Mouse (Mus musculus): ENCODE data around the gene Twnk. TPM values are rescaled to one million over a fixed set of nuclear protein-coding genes. Genes with fewer than 3 reads are reported as not detected.

The Twnk gene
- 8.7 TPM for polyA plus RNA-seq (2015; fragmentation: Illumina TruSeq; extraction: RNeasy Lipid Tissue Mini Kit (QIAGEN cat#74804); ENCODE audit: low read depth, low replicate concordance)

DNA sequence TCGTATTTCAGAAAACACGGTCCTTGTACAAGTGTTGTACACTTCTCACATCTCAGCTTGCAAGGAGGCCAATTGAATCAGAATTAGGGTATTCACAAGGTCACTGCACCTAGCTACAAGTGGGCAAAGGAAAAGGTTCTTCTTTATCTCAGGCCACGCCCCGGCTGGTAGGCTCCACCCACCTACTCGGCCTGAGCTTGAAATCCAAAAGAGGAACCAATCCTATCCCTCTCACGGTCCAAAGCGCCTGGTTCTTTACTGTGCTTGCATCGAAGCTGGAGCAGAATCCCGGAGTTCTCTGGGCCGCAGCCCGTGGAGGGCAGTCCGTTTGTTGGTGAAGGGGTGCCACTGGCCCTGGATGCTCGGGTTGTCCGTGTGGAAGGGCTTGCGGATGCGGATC lies at the start of gene Twnk:
Gene Twnk (plus strand): TSS at position 220 of the 400 bp plus-strand sequence.

GRCm38 (mm10) chr19:44988831-44989566 lies 16.5 kb upstream of the Twnk start, which contains the start of gene Sema4g:
Gene Sema4g (plus strand): TSS chr19:44989101.

GRCm38 (mm10) chr19:45005957-45006712 lies 672 bp downstream of the Twnk start, which contains the start of gene Mrpl43:
Gene Mrpl43 (minus strand): TSS chr19:45006442.

GRCm38 (mm10) chr19:45014335-45014971 lies 9.0 kb downstream of the Twnk start, which contains the start of gene Lzts2:
Gene Lzts2 (plus strand): TSS chr19:45014414.

GRCm38 (mm10) chr19:45045651-45046050 lies 40.2 kb downstream of the Twnk start, which contains the start of gene Pdzd7:
Gene Pdzd7 (minus strand): TSS chr19:45045717.

GRCm38 (mm10) chr19:45047417-45047934 lies 42.0 kb downstream of the Twnk start, which contains the start of gene Sfxn3:
Gene Sfxn3 (plus strand): TSS chr19:45047503.

Other genes with a start within 250 kb of the Twnk start
- gene Pax2, start 249.6 kb upstream of the Twnk start, polyA plus RNA-seq (2015; fragmentation: Illumina TruSeq; extraction: RNeasy Lipid Tissue Mini Kit (QIAGEN cat#74804); ENCODE audit: low read depth, low replicate concordance) = 0.15 TPM
- gene Slf2, start 74.5 kb upstream of the Twnk start, polyA plus RNA-seq (2015; fragmentation: Illumina TruSeq; extraction: RNeasy Lipid Tissue Mini Kit (QIAGEN cat#74804); ENCODE audit: low read depth, low replicate concordance) = 34.5 TPM
- 17.9 TPM for gene Sema4g, start 16.6 kb upstream of the Twnk start, polyA plus RNA-seq (2015; fragmentation: Illumina TruSeq; extraction: RNeasy Lipid Tissue Mini Kit (QIAGEN cat#74804); ENCODE audit: low read depth, low replicate concordance)
- 60.1 TPM for gene Mrpl43, start 779 bp downstream of the Twnk start, polyA plus RNA-seq (2015; fragmentation: Illumina TruSeq; extraction: RNeasy Lipid Tissue Mini Kit (QIAGEN cat#74804); ENCODE audit: low read depth, low replicate concordance)
- 29.2 TPM for gene Lzts2, start 8.8 kb downstream of the Twnk start, polyA plus RNA-seq (2015; fragmentation: Illumina TruSeq; extraction: RNeasy Lipid Tissue Mini Kit (QIAGEN cat#74804); ENCODE audit: low read depth, low replicate concordance)
- gene Pdzd7, start 40.1 kb downstream of the Twnk start, polyA plus RNA-seq (2015; fragmentation: Illumina TruSeq; extraction: RNeasy Lipid Tissue Mini Kit (QIAGEN cat#74804); ENCODE audit: low read depth, low replicate concordance) = 6.5 TPM
- gene Sfxn3, start 41.8 kb downstream of the Twnk start, polyA plus RNA-seq (2015; fragmentation: Illumina TruSeq; extraction: RNeasy Lipid Tissue Mini Kit (QIAGEN cat#74804); ENCODE audit: low read depth, low replicate concordance) = 88.4 TPM
- gene Kazald1, start 69.6 kb downstream of the Twnk start, polyA plus RNA-seq (2015; fragmentation: Illumina TruSeq; extraction: RNeasy Lipid Tissue Mini Kit (QIAGEN cat#74804); ENCODE audit: low read depth, low replicate concordance) = 10.6 TPM
- gene Tlx1, start 145.0 kb downstream of the Twnk start, polyA plus RNA-seq (2015; fragmentation: Illumina TruSeq; extraction: RNeasy Lipid Tissue Mini Kit (QIAGEN cat#74804); ENCODE audit: low read depth, low replicate concordance) = not detected
- gene Lbx1, start 230.1 kb downstream of the Twnk start, polyA plus RNA-seq (2015; fragmentation: Illumina TruSeq; extraction: RNeasy Lipid Tissue Mini Kit (QIAGEN cat#74804); ENCODE audit: low read depth, low replicate concordance) = not detected